Mouse (Mus musculus) CD4-positive helper T cell, adult 2 months (primary cell): ENCODE measurements around the gene Abtb2.

Experiments used
- DNase-seq: peaks from one replicate; pipeline ENCODE4 v3.0.0-alpha.2; 2012; ENCODE audit warnings: low read depth, missing footprints, low spot score

Abtb2 gene

GRCm38 (mm10) chr2:103583316-103583715 lies 17.2 kb downstream of the Abtb2 start:
- DNase-seq, result peak; percentile 31

DNA sequence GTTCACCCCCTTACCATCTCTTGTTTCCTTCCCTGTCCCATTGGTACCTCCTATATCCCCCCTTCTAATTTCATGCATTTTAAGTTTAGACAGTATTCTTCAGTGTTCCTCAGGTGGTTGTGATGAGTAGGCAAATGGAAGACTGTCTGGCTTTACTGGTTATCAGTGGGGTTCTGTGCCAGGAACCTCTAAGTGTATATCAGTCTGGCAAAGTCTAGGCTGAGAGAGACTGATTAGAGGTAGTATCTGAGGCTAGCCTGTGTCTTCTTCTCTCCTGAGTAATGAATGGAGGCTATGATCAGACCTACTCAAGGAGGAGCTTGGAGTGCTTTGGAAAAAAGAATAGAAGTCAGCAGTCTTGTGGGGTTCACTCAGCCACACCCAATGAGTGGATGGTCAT lies 18.0 kb downstream of the Abtb2 start:
- no peak for DNase-seq

- no peak for DNase-seq
Measured at GRCm38 (mm10) chr2:103586423-103586822, 20.3 kb downstream of the Abtb2 start.

- DNase-seq, result no peak
Measured at GRCm38 (mm10) chr2:103588776-103589175, 22.7 kb downstream of the Abtb2 start.

GRCm38 (mm10) chr2:103589400-103589799 lies 23.3 kb downstream of the Abtb2 start:
- no peak for DNase-seq

DNA sequence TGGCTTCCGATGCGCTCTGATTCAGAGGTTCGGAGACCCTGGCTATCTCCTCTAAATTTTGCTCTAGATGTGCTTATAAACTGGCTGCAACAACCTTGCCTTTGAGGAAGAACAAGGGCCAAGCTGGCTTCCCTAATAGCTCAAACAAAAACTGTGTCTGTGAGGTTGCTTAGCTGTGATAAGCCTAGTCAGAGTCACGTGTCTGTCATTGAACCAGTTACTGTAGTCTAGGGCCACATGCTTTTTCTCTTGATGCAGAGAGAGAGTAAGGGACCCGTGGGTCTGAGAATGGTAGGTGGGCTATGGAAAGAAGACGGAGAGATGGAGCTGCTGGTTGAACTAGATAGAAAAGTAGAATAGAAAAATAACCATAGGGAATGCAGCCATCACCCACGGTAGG lies 24.5 kb downstream of the Abtb2 start:
- DNase-seq, result no peak

DNA sequence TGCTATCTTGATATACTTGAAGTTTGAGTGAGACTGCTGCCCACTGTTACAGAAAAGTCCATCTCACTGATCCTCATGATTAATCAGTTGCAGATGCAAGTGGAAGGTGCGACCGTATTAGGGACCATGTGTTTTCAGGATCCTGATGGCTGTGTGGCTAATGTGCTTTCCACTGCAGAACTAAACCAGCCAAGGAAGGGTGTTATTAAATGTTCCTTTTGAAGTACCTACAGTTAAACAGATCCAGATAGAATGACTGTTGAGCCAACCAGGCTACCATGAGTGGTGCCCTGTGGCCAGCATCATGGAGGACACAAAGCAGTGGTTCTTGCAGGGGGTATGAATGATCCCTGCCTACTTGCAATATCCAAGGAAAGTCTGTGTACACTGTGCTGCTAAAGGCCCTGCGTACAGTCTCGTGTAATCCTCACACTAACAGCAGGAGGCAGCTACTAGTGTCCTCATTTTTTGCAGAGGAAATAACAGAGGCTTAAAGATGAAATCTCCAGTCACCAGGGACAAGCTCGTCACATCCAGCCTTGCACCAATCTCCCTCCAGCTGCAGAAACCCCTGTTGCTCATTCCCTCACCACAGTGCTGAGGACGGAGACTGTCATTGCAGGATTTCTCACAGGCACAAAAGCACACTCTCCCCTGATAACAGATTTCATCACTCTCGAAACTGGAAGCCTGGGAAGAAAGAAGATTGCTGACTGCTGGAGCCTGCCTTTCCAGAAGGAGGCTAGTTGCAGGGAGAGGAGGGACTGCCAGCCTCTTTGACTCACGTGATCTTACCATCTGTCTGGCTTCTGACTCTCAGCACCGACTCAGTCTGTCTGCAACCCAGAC lies 25.9 kb downstream of the Abtb2 start:
- DNase-seq, result no peak

DNA sequence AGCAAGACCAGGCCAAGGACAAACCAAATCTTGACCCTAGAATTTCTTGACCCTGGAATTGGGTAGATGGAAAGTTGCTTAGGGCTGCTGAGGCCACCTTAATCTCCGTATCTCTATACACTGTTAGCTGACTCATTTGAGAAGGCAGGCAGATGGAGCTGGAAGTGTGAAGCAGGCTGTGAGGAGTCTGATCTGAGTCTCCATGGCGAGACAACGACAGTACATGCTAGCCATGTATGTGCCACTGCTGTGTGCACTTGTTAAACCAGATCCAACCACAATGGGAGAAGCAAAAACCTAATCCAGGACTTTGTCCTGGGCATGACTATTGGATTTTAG lies 26.4 kb downstream of the Abtb2 start:
- no peak for DNase-seq

GRCm38 (mm10) chr2:103594592-103595011 lies 28.5 kb downstream of the Abtb2 start:
- DNase-seq, result no peak

GRCm38 (mm10) chr2:103595028-103595651 lies 29.0 kb downstream of the Abtb2 start:
- DNase-seq, result no peak

GRCm38 (mm10) chr2:103599296-103599695 lies 33.2 kb downstream of the Abtb2 start:
- no peak for DNase-seq

- DNase-seq, result peak; percentile 55
Measured at GRCm38 (mm10) chr2:103600165-103600891, 34.2 kb downstream of the Abtb2 start.

- no peak for DNase-seq
Measured at GRCm38 (mm10) chr2:103601126-103601525, 35.0 kb downstream of the Abtb2 start.

- DNase-seq, result no peak
Measured at GRCm38 (mm10) chr2:103601531-103601930, 35.4 kb downstream of the Abtb2 start.

DNA sequence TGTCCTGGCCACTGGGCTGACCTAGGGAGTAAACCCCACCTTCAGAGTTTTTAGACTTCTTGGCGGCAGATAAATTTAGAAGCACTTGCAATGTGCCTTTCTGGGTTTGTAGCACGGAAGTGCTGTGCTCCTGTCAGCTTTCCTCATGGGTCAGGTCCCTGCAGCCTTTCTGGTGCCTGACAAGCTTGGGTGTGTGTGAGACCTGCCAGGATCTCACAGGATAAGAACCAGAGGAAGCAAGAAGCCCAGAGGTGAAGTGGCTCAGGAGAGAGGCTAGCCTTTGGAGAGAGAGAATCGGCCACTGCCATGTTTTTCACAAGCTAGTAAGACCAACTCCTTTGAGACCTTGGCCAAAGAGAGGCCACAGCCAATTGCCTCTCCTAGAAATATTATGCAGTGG lies 37.1 kb downstream of the Abtb2 start:
- DNase-seq, result no peak

GRCm38 (mm10) chr2:103603869-103604268 lies 37.8 kb downstream of the Abtb2 start:
- no peak for DNase-seq

GRCm38 (mm10) chr2:103605805-103606498 lies 39.8 kb downstream of the Abtb2 start:
- DNase-seq, result no peak

DNA sequence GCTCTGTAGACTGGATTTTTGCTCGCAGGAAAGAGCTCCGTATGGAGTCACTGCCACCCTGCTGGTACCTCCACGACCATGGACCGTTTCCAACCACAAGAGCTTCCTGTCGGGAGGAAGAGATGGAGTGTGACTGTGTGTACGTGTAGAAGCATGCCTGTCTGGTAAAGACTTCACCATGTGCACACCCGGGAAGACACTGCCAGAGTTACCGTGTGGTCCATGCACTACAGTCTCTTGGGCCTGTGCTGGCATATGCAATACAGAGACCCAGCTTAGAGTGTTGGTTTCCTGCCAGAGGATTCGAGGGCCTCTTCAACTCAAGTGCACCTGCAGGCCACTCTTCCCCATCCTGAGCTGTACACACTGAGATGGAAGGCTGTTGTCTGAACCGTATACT lies 41.8 kb downstream of the Abtb2 start:
- no peak for DNase-seq

DNA sequence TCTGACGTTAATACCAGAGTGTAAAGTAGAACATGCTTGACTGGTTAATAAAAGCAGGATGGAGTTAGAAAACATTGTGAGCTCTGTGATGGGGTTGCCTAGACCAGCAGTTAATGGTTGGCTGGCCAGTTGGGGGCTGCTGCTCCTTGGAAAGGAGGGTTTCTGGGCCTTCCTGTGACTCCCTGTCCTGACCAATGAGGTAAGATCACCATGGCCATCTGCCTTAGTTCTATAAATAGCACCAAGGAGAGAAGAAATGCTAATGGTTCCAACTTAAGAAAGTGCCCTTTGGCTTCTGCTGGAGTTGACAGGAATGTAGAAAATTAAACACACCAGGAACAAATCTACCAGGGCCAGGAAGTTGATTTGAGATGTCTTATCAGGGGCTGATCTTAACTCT lies 42.8 kb downstream of the Abtb2 start:
- no peak for DNase-seq

DNA sequence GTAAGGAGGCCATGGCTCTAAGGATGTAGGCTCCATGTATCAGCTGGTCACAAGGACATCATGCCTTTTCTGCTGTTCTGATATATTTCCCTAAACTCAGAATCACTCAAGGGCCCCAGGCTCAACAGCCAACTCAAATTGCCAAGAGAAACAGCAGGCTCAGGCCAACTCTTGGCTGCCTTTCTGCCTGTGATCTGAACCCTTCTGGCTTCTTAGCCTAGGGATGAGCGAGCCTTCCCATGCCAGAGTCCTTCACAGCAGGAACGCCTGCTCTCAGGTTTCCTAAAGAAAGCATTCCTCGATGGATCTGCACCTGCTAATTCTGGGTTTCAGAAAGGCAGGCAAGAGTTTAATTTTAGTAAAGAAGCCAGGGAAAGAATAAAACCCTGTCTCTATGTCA lies 43.4 kb downstream of the Abtb2 start:
- DNase-seq, result no peak

DNA sequence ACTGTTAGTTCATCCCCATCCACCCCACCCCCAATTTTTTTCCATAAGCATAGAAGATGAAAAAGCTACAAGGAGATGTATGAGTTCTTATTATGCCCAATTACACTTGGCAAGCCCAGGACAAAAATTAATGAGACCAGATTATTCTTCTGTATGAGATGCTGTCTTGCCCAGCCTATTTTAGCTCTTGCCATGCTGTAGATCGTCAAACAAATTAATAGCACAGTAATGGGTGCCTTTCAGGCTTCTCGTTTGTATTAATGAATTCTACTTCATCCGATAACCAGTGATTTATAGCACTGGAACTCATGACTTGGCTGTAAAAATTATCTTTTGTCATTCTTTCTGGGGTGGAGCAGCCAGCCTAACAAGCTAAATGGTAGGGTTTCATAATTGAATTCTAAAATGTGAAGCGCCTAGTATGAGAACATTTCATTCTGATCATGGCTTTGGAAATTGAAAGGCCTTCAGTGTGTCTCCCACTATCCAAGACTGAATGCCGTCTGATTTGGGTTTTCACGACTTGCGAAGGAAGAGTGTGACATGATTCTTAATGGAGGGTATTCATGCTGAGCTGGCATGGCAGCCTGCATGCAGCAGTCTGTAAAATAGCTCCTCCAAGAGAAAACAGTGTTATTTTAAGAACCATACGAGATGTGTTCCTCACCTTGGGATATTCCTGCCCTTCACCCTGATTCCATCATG lies 44.9 kb downstream of the Abtb2 start:
- no peak for DNase-seq
